Mouse (Mus musculus) CH12.LX (cell line): ENCODE data around the gene Fxyd3.

Source experiments
- CTCF ChIP-seq, 2 experiments: IDR thresholded peaks in 1 of 2; conservative IDR thresholded peaks in 1 of 2; 2 replicates each; pipeline ENCODE4 v1.5.1; 2011 to 2012; ENCODE audit warnings: low read depth in 2 of 2, low read length in 2 of 2, improper control_type of control experiment in 1 of 2, inconsistent platforms in 1 of 2, mild to moderate bottlenecking in 1 of 2, moderate library complexity in 1 of 2
- GABPA ChIP-seq: IDR thresholded peaks from 2 replicates; pipeline ENCODE4 v1.6.1; 2012; ENCODE audit warnings: low read depth, low read length, improper control_type of control experiment, inconsistent platforms; ENCODE audit not compliant: insufficient replicate concordance
- IRF4 ChIP-seq: IDR thresholded peaks from 2 replicates; pipeline ENCODE4 v1.6.1; 2014; ENCODE audit warnings: low read depth, mild to moderate bottlenecking, inconsistent platforms, low read length, improper control_type of control experiment
- POLR2A ChIP-seq: IDR thresholded peaks from 2 replicates; pipeline ENCODE4 v1.6.1; 2011; ENCODE audit warnings: low read depth, mild to moderate bottlenecking, improper control_type of control experiment, low read length
- UBTF ChIP-seq: IDR thresholded peaks from 2 replicates; pipeline ENCODE4 v1.6.1; 2012; ENCODE audit warnings: low read depth, mild to moderate bottlenecking, inconsistent platforms, low read length, improper control_type of control experiment, moderate library complexity
- USF1 ChIP-seq: IDR thresholded peaks from 2 replicates; pipeline ENCODE4 v1.6.1; 2014; ENCODE audit warnings: low read depth, mild to moderate bottlenecking, inconsistent platforms, low read length, improper control_type of control experiment
- ZMIZ1 ChIP-seq: IDR thresholded peaks from 2 replicates; pipeline ENCODE4 v1.6.1; 2012; ENCODE audit warnings: low read depth, mild to moderate bottlenecking, inconsistent platforms, low read length, improper control_type of control experiment

DNA sequence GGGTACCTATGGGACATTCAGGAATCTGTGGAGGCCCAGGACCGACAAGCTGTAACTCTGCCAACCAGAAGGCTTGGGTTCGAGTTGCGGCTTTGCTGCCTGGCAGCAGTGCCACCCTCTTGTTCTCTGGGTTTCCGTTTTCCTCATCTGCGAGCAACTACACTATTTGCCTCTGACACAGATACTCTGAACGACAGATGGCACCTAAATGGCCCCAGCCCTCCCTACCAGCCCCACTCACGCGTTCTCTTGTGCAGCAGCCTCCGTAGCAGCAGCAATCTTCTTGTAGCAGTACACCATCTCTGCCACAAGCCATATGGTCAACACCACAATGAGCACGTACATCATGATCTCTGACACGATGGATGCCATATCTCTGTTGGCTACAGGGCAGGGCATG, 41.0 kb upstream of the Fxyd3 start:
- TF ChIP-seq USF1 (no peak), IRF4 (no peak), GABPA (no peak), POLR2A (no peak), ZMIZ1 (no peak), UBTF (no peak), CTCF (conservative IDR thresholded peaks at IDR 0.05 in 1 of 2, IDR thresholded peaks at IDR 0.05 in 1 of 2; ENCODE audit: low read depth in 2 of 2, low read length in 2 of 2) (no peak)
